Mouse (Mus musculus): ENCODE data around the gene Rdh13. TPM values are rescaled to one million over a fixed set of nuclear protein-coding genes. Genes with fewer than 3 reads are reported as not detected.

Gene Rdh13
- polyA plus RNA-seq, 1 experiment from 2014 or later = 25.9 TPM

GRCm38 (mm10) chr7:4470275-4471178 lies 25.1 kb upstream of the Rdh13 start:
- WGBS = 2% methylated on average over 35 of the region's 35 CpGs
- H3K9ac ChIP-seq = no peak overlapping the region
- H3K4me3 ChIP-seq = peak overlapping the region; percentile 35
- peak; percentile 24 for ATAC-seq (ENCODE audit: insufficient number of reproducible peaks, insufficient read depth, low FRiP score, low TSS enrichment)
- H3K27me3 ChIP-seq = peaks cover 46% of the 10 kb centered on the region
- no peak overlapping the region for H3K27ac ChIP-seq
- H3K4me2 ChIP-seq (replicated peaks) = peak overlapping the region; percentile 63
- no peaks in the 10 kb centered on the region for H3K36me3 ChIP-seq
- H3K9me3 ChIP-seq = no peaks in the 10 kb centered on the region
- H3K4me1 ChIP-seq = no peaks in the 10 kb centered on the region

GRCm38 (mm10) chr7:4467801-4468200 lies 22.4 kb upstream of the Rdh13 start:
- Histone ChIP-seq H3K36me3 (no peaks in the 10 kb centered on the region), H3K9ac (no peak overlapping the region), H3K4me3 (no peak overlapping the region), H3K4me1 (no peaks in the 10 kb centered on the region), H3K4me2 (replicated peaks) (no peak overlapping the region), H3K27ac (no peak overlapping the region), H3K27me3 (peaks cover 19% of the 10 kb centered on the region), H3K9me3 (no peaks in the 10 kb centered on the region)
- WGBS = 64% methylated on average over 3 of the region's 3 CpGs
- no peak for ATAC-seq (ENCODE audit: insufficient number of reproducible peaks, insufficient read depth, low FRiP score, low TSS enrichment)

- Histone ChIP-seq H3K9me3 (no peaks in the 10 kb centered on the region), H3K4me3 (no peak overlapping the region), H3K4me1 (no peaks in the 10 kb centered on the region), H3K9ac (no peak overlapping the region), H3K36me3 (no peaks in the 10 kb centered on the region), H3K27me3 (no peaks in the 10 kb centered on the region; the same call in 1 of the 2 replicates), H3K4me2 (replicated peaks) (0 out of 2 replicates have a peak overlapping the region, but pooled peaks have one; percentile 5), H3K27ac (0 out of 2 replicates have a peak overlapping the region, but pooled peaks have one; percentile 13)
- ATAC-seq (ENCODE audit: insufficient number of reproducible peaks, insufficient read depth, low FRiP score, low TSS enrichment) = 0 out of 2 replicates have a peak, but pooled peaks have one; percentile 49
- WGBS = 10% methylated on average over 12 of the region's 12 CpGs
Observed at GRCm38 (mm10) chr7:4464194-4464824, 18.9 kb upstream of the Rdh13 start.

- ATAC-seq (ENCODE audit: insufficient number of reproducible peaks, insufficient read depth, low FRiP score, low TSS enrichment) = peak; percentile 36; the same call in 1 of the 2 replicates
- Histone ChIP-seq H3K27ac (0 out of 2 replicates have a peak within 1 kb of the TSS, but pooled peaks have one; percentile 5), H3K27me3 (no peaks in the 10 kb centered on the region), H3K9ac (no peak within 1 kb of the TSS), H3K9me3 (no peaks in the 10 kb centered on the region), H3K4me3 (peak within 1 kb of the TSS; percentile 18), H3K4me1 (no peaks in the 10 kb centered on the region), H3K4me2 (replicated peaks) (peak within 1 kb of the TSS; percentile 36), H3K36me3 (no peaks in the 10 kb centered on the region)
- 67% methylated on average over 14 of the region's 16 CpGs for WGBS
Observed at GRCm38 (mm10) chr7:4460576-4461434, 15.4 kb upstream of the Rdh13 start, which contains the start of gene Eps8l1. Eps8l1 (plus strand) TSS chr7:4460674.

GRCm38 (mm10) chr7:4452644-4453043 lies 7.2 kb upstream of the Rdh13 start:
- Histone ChIP-seq H3K9ac (no peak overlapping the region), H3K4me3 (no peak overlapping the region), H3K27ac (no peak overlapping the region), H3K4me1 (no peaks in the 10 kb centered on the region), H3K9me3 (no peaks in the 10 kb centered on the region), H3K36me3 (no peaks in the 10 kb centered on the region), H3K27me3 (no peaks in the 10 kb centered on the region), H3K4me2 (replicated peaks) (no peak overlapping the region)
- no peak for ATAC-seq (ENCODE audit: insufficient number of reproducible peaks, insufficient read depth, low FRiP score, low TSS enrichment)
- 12% methylated on average over 4 of the region's 4 CpGs for WGBS

GRCm38 (mm10) chr7:4449211-4449610 lies 3.8 kb upstream of the Rdh13 start:
- no peak for ATAC-seq (ENCODE audit: insufficient number of reproducible peaks, insufficient read depth, low FRiP score, low TSS enrichment)
- no peak overlapping the region for H3K4me3 ChIP-seq
- 15% methylated on average over 2 of the region's 2 CpGs for WGBS

GRCm38 (mm10) chr7:4448439-4448838 lies 3.0 kb upstream of the Rdh13 start:
- H3K4me1 ChIP-seq = peaks cover 5% of the 10 kb centered on the region; the same call in 1 of the 2 replicates
- no peaks in the 10 kb centered on the region for H3K27me3 ChIP-seq
- no peak overlapping the region for H3K9ac ChIP-seq
- H3K27ac ChIP-seq = no peak overlapping the region
- 91% methylated on average over 3 of the region's 3 CpGs for WGBS
- no peak overlapping the region for H3K4me3 ChIP-seq
- no peak for ATAC-seq (ENCODE audit: insufficient number of reproducible peaks, insufficient read depth, low FRiP score, low TSS enrichment)
- no peaks in the 10 kb centered on the region for H3K9me3 ChIP-seq
- no peak overlapping the region for H3K4me2 ChIP-seq (replicated peaks)
- H3K36me3 ChIP-seq = peaks cover 8% of the 10 kb centered on the region; the same call in 1 of the 2 replicates

More at GRCm38 (mm10) chr7:4449211-4449610, 3.8 kb upstream of the Rdh13 start:
- Histone ChIP-seq H3K27me3 (no peaks in the 10 kb centered on the region), H3K4me1 (peaks cover 5% of the 10 kb centered on the region; the same call in 1 of the 2 replicates), H3K4me2 (replicated peaks) (no peak overlapping the region), H3K36me3 (0 out of 2 replicates have a peak, but pooled peaks cover under 1% of the 10 kb centered on the region), H3K9ac (no peak overlapping the region), H3K9me3 (no peaks in the 10 kb centered on the region), H3K27ac (no peak overlapping the region)

GRCm38 (mm10) chr7:4447138-4447537 lies 1.7 kb upstream of the Rdh13 start:
- H3K9me3 ChIP-seq = no peaks in the 10 kb centered on the region

GRCm38 (mm10) chr7:4440549-4440948 lies 4.9 kb downstream of the Rdh13 start:
- Histone ChIP-seq H3K4me2 (replicated peaks) (no peak overlapping the region), H3K27me3 (no peaks in the 10 kb centered on the region), H3K9me3 (no peaks in the 10 kb centered on the region), H3K9ac (no peak overlapping the region), H3K27ac (no peak overlapping the region), H3K36me3 (peaks cover 62% of the 10 kb centered on the region), H3K4me1 (peaks cover 5% of the 10 kb centered on the region; the same call in 1 of the 2 replicates), H3K4me3 (no peak overlapping the region)
- WGBS = 91% methylated on average over 10 of the region's 10 CpGs
- ATAC-seq (ENCODE audit: insufficient number of reproducible peaks, insufficient read depth, low FRiP score, low TSS enrichment) = no peak

More at GRCm38 (mm10) chr7:4447138-4447537, 1.7 kb upstream of the Rdh13 start:
- no peak overlapping the region for H3K9ac ChIP-seq
- peaks cover 21% of the 10 kb centered on the region for H3K36me3 ChIP-seq
- ATAC-seq (ENCODE audit: insufficient number of reproducible peaks, insufficient read depth, low FRiP score, low TSS enrichment) = no peak
- WGBS = 10% methylated on average over 1 of the region's 1 CpGs
- H3K4me3 ChIP-seq = no peak overlapping the region
- H3K27ac ChIP-seq = no peak overlapping the region
- no peaks in the 10 kb centered on the region for H3K27me3 ChIP-seq
- H3K4me1 ChIP-seq = peaks cover 5% of the 10 kb centered on the region; the same call in 1 of the 2 replicates
- no peak overlapping the region for H3K4me2 ChIP-seq (replicated peaks)

GRCm38 (mm10) chr7:4437721-4438120 lies 7.7 kb downstream of the Rdh13 start:
- no peaks in the 10 kb centered on the region for H3K9me3 ChIP-seq
- no peaks in the 10 kb centered on the region for H3K4me1 ChIP-seq
- no peaks in the 10 kb centered on the region for H3K27me3 ChIP-seq
- no peak overlapping the region for H3K4me3 ChIP-seq
- H3K9ac ChIP-seq = no peak overlapping the region
- 89% methylated on average over 2 of the region's 2 CpGs for WGBS
- H3K27ac ChIP-seq = no peak overlapping the region
- no peak for ATAC-seq (ENCODE audit: insufficient number of reproducible peaks, insufficient read depth, low FRiP score, low TSS enrichment)
- H3K4me2 ChIP-seq (replicated peaks) = no peak overlapping the region
- peaks cover 75% of the 10 kb centered on the region for H3K36me3 ChIP-seq

GRCm38 (mm10) chr7:4432026-4432425 lies 13.4 kb downstream of the Rdh13 start:
- H3K9ac ChIP-seq = no peak overlapping the region
- H3K9me3 ChIP-seq = no peaks in the 10 kb centered on the region
- no peak overlapping the region for H3K27ac ChIP-seq
- WGBS = 82% methylated on average over 8 of the region's 8 CpGs
- H3K4me1 ChIP-seq = no peaks in the 10 kb centered on the region
- no peak overlapping the region for H3K4me2 ChIP-seq (replicated peaks)
- no peaks in the 10 kb centered on the region for H3K27me3 ChIP-seq
- ATAC-seq (ENCODE audit: insufficient number of reproducible peaks, insufficient read depth, low FRiP score, low TSS enrichment) = no peak
- no peak overlapping the region for H3K4me3 ChIP-seq
- H3K36me3 ChIP-seq = peaks cover 71% of the 10 kb centered on the region
